Mouse (Mus musculus) forebrain, embryonic 11.5 days (tissue): ENCODE results near the gene Olfr1506. TPM values are rescaled to one million over a fixed set of nuclear protein-coding genes. Genes with fewer than 3 reads are reported as not detected.

ENCODE experiments used
- polyA plus RNA-seq: library from polyadenylated mRNA; unstranded; fragments of >200 nt; fragmentation: Nextera tagmentation; extraction: Ambion mirVana; gene quantifications from 2 replicates; pipeline ENCODE4 v1.2.1, GENCODE M21; 2014

The Olfr1506 gene
- polyA plus RNA-seq, 1 experiment from 2014 or later, result not detected

Other genes with a start within 250 kb of the Olfr1506 start
- not detected in 2 replicates for gene Olfr1261, start 233.3 kb downstream of the Olfr1506 start, polyA plus RNA-seq
- gene Olfr1262, start 224.3 kb downstream of the Olfr1506 start, polyA plus RNA-seq, result not detected in 2 replicates
- not detected in 2 replicates for gene Olfr1263, start 212.4 kb downstream of the Olfr1506 start, polyA plus RNA-seq
- gene Olfr1264, start 198.9 kb downstream of the Olfr1506 start, polyA plus RNA-seq, result not detected in 2 replicates
- not detected in 2 replicates for gene Olfr1265, start 189.2 kb downstream of the Olfr1506 start, polyA plus RNA-seq
- not detected in 2 replicates for gene Olfr140, start 160.9 kb downstream of the Olfr1506 start, polyA plus RNA-seq
- gene Olfr1269, start 103.1 kb downstream of the Olfr1506 start, polyA plus RNA-seq, result not detected in 2 replicates
- gene Olfr32, start 82.2 kb downstream of the Olfr1506 start, polyA plus RNA-seq, result not detected in 2 replicates
- gene Olfr1270, start 71.4 kb downstream of the Olfr1506 start, polyA plus RNA-seq, result not detected in 2 replicates
- not detected in 2 replicates for gene Olfr142, start 33.1 kb upstream of the Olfr1506 start, polyA plus RNA-seq
- gene Olfr1271, start 46.5 kb upstream of the Olfr1506 start, polyA plus RNA-seq, result not detected in 2 replicates
- not detected in 2 replicates for gene Olfr1272, start 68.3 kb upstream of the Olfr1506 start, polyA plus RNA-seq
- gene Gm13769, start 97.7 kb upstream of the Olfr1506 start, polyA plus RNA-seq, result not detected in 2 replicates
- gene Olfr1274-ps, start 174.2 kb upstream of the Olfr1506 start, polyA plus RNA-seq, result not detected in 2 replicates